Mouse (Mus musculus): Measurements from ENCODE around the gene Tdp1. TPM values are rescaled to one million over a fixed set of nuclear protein-coding genes. Genes with fewer than 3 reads are reported as not detected.

The Tdp1 gene
- polyA plus RNA-seq, 1 experiment = 11.7 TPM

- WGBS = 72% methylated on average over 7 of the region's 7 CpGs
- TF ChIP-seq POLR2A (IDR thresholded peaks at IDR 0.05; ENCODE audit: low read depth, low read length) (no peak), CTCF (conservative IDR thresholded peaks at IDR 0.05; ENCODE audit: insufficient read depth, insufficient read length, low read depth, low read length) (no peak)
- Histone ChIP-seq H3K36me3 (ENCODE audit: control insufficient read depth, insufficient read depth, low read length) (no peaks in the 10 kb centered on the region), H3K27ac (ENCODE audit: insufficient read depth, low read depth, low read length) (no peak overlapping the region), H3K27me3 (replicated peaks; ENCODE audit: control insufficient read depth, insufficient read depth, low read length) (no peaks in the 10 kb centered on the region), H3K4me1 (ENCODE audit: control insufficient read depth, insufficient read depth, low read length) (no peaks in the 10 kb centered on the region), H3K4me3 (ENCODE audit: insufficient read depth, low read depth, low read length) (no peak overlapping the region)
- DNase-seq = no peak
Measured at GRCm38 (mm10) chr12:99972825-99973224, 88.5 kb downstream of the Tdp1 start.

GRCm38 (mm10) chr12:99973659-99974058, 89.3 kb downstream of the Tdp1 start:
- no peak overlapping the region for H3K27ac ChIP-seq (ENCODE audit: insufficient read depth, low read depth, low read length)
- TF ChIP-seq POLR2A (IDR thresholded peaks at IDR 0.05; ENCODE audit: low read depth, low read length) (no peak), CTCF (conservative IDR thresholded peaks at IDR 0.05; ENCODE audit: insufficient read depth, insufficient read length, low read depth, low read length) (peak; percentile 30)
- no peaks in the 10 kb centered on the region for H3K27me3 ChIP-seq (replicated peaks; ENCODE audit: control insufficient read depth, insufficient read depth, low read length)
- no peaks in the 10 kb centered on the region for H3K36me3 ChIP-seq (ENCODE audit: control insufficient read depth, insufficient read depth, low read length)
- no peak overlapping the region for H3K4me3 ChIP-seq (ENCODE audit: insufficient read depth, low read depth, low read length)
- WGBS = 92% methylated on average over 1 of the region's 1 CpGs
- no peak for DNase-seq
- no peaks in the 10 kb centered on the region for H3K4me1 ChIP-seq (ENCODE audit: control insufficient read depth, insufficient read depth, low read length)

GRCm38 (mm10) chr12:99979541-99979940, 95.2 kb downstream of the Tdp1 start:
- no peak for TF ChIP-seq POLR2A (IDR thresholded peaks at IDR 0.05; ENCODE audit: low read depth, low read length)
- TF ChIP-seq CTCF (conservative IDR thresholded peaks at IDR 0.05; ENCODE audit: insufficient read depth, insufficient read length, low read depth, low read length) = no peak
- Histone ChIP-seq H3K4me1 (ENCODE audit: control insufficient read depth, insufficient read depth, low read length) (no peaks in the 10 kb centered on the region), H3K4me3 (ENCODE audit: insufficient read depth, low read depth, low read length) (no peak overlapping the region), H3K27me3 (replicated peaks; ENCODE audit: control insufficient read depth, insufficient read depth, low read length) (no peaks in the 10 kb centered on the region), H3K36me3 (ENCODE audit: control insufficient read depth, insufficient read depth, low read length) (no peaks in the 10 kb centered on the region), H3K27ac (ENCODE audit: insufficient read depth, low read depth, low read length) (no peak overlapping the region)
- no peak for DNase-seq
- 77% methylated on average over 4 of the region's 4 CpGs for WGBS

- Histone ChIP-seq H3K4me1 (ENCODE audit: control insufficient read depth, insufficient read depth, low read length) (no peaks in the 10 kb centered on the region), H3K27ac (ENCODE audit: insufficient read depth, low read depth, low read length) (no peak overlapping the region), H3K4me3 (ENCODE audit: insufficient read depth, low read depth, low read length) (no peak overlapping the region), H3K27me3 (replicated peaks; ENCODE audit: control insufficient read depth, insufficient read depth, low read length) (no peaks in the 10 kb centered on the region), H3K36me3 (ENCODE audit: control insufficient read depth, insufficient read depth, low read length) (no peaks in the 10 kb centered on the region)
- 92% methylated on average over 5 of the region's 5 CpGs for WGBS
- TF ChIP-seq POLR2A (IDR thresholded peaks at IDR 0.05; ENCODE audit: low read depth, low read length) = no peak
- TF ChIP-seq CTCF (conservative IDR thresholded peaks at IDR 0.05; ENCODE audit: insufficient read depth, insufficient read length, low read depth, low read length) = no peak
- no peak for DNase-seq
Measured at GRCm38 (mm10) chr12:99986797-99987196, 102.5 kb downstream of the Tdp1 start.

GRCm38 (mm10) chr12:99988144-99988543, 103.8 kb downstream of the Tdp1 start:
- DNase-seq = no peak
- no peaks in the 10 kb centered on the region for H3K27me3 ChIP-seq (replicated peaks; ENCODE audit: control insufficient read depth, insufficient read depth, low read length)

GRCm38 (mm10) chr12:99992362-99992862, 108.1 kb downstream of the Tdp1 start:
- H3K4me3 ChIP-seq (ENCODE audit: insufficient read depth, low read depth, low read length) = no peak overlapping the region
- no peaks in the 10 kb centered on the region for H3K36me3 ChIP-seq (ENCODE audit: control insufficient read depth, insufficient read depth, low read length)
- H3K27ac ChIP-seq (ENCODE audit: insufficient read depth, low read depth, low read length) = no peak overlapping the region
- TF ChIP-seq CTCF (conservative IDR thresholded peaks at IDR 0.05; ENCODE audit: insufficient read depth, insufficient read length, low read depth, low read length) (no peak), POLR2A (IDR thresholded peaks at IDR 0.05; ENCODE audit: low read depth, low read length) (no peak)
- no peaks in the 10 kb centered on the region for H3K27me3 ChIP-seq (replicated peaks; ENCODE audit: control insufficient read depth, insufficient read depth, low read length)
- 89% methylated on average over 11 of the region's 11 CpGs for WGBS
- DNase-seq = no peak
- no peaks in the 10 kb centered on the region for H3K4me1 ChIP-seq (ENCODE audit: control insufficient read depth, insufficient read depth, low read length)

More at GRCm38 (mm10) chr12:99988144-99988543, 103.8 kb downstream of the Tdp1 start:
- WGBS = 61% methylated on average over 2 of the region's 2 CpGs
- no peaks in the 10 kb centered on the region for H3K36me3 ChIP-seq (ENCODE audit: control insufficient read depth, insufficient read depth, low read length)
- H3K27ac ChIP-seq (ENCODE audit: insufficient read depth, low read depth, low read length) = no peak overlapping the region
- H3K4me3 ChIP-seq (ENCODE audit: insufficient read depth, low read depth, low read length) = no peak overlapping the region
- no peaks in the 10 kb centered on the region for H3K4me1 ChIP-seq (ENCODE audit: control insufficient read depth, insufficient read depth, low read length)
- no peak for TF ChIP-seq CTCF (conservative IDR thresholded peaks at IDR 0.05; ENCODE audit: insufficient read depth, insufficient read length, low read depth, low read length)
- TF ChIP-seq POLR2A (IDR thresholded peaks at IDR 0.05; ENCODE audit: low read depth, low read length) = no peak

- DNase-seq = no peak
- TF ChIP-seq CTCF (conservative IDR thresholded peaks at IDR 0.05; ENCODE audit: insufficient read depth, insufficient read length, low read depth, low read length) = no peak
- no peak for TF ChIP-seq POLR2A (IDR thresholded peaks at IDR 0.05; ENCODE audit: low read depth, low read length)
- H3K36me3 ChIP-seq (ENCODE audit: control insufficient read depth, insufficient read depth, low read length) = no peaks in the 10 kb centered on the region
- H3K27me3 ChIP-seq (replicated peaks; ENCODE audit: control insufficient read depth, insufficient read depth, low read length) = no peaks in the 10 kb centered on the region
- no peaks in the 10 kb centered on the region for H3K4me1 ChIP-seq (ENCODE audit: control insufficient read depth, insufficient read depth, low read length)
- 78% methylated on average over 10 of the region's 10 CpGs for WGBS
- H3K4me3 ChIP-seq (ENCODE audit: insufficient read depth, low read depth, low read length) = no peak overlapping the region
- H3K27ac ChIP-seq (ENCODE audit: insufficient read depth, low read depth, low read length) = no peak overlapping the region
Measured at GRCm38 (mm10) chr12:99993146-99993890, 109.0 kb downstream of the Tdp1 start.
